Mouse (Mus musculus): ENCODE results near the gene Odf2l. TPM values are rescaled to one million over a fixed set of nuclear protein-coding genes. Genes with fewer than 3 reads are reported as not detected.

Gene Odf2l
- total RNA-seq (2021): 10 to 100 TPM; 17.1 to 22.7 TPM
- long read RNA-seq, experiment 1, partial matches to known transcripts: 1 of 5 reads
- long read RNA-seq, experiment 1, other reads (novel, unspliced or antisense): 3 of 5 reads
- long read RNA-seq, experiment 2, partial matches to known transcripts: 1 of 4 reads
- long read RNA-seq, experiment 2, other reads (novel, unspliced or antisense): 1 of 4 reads

DNA sequence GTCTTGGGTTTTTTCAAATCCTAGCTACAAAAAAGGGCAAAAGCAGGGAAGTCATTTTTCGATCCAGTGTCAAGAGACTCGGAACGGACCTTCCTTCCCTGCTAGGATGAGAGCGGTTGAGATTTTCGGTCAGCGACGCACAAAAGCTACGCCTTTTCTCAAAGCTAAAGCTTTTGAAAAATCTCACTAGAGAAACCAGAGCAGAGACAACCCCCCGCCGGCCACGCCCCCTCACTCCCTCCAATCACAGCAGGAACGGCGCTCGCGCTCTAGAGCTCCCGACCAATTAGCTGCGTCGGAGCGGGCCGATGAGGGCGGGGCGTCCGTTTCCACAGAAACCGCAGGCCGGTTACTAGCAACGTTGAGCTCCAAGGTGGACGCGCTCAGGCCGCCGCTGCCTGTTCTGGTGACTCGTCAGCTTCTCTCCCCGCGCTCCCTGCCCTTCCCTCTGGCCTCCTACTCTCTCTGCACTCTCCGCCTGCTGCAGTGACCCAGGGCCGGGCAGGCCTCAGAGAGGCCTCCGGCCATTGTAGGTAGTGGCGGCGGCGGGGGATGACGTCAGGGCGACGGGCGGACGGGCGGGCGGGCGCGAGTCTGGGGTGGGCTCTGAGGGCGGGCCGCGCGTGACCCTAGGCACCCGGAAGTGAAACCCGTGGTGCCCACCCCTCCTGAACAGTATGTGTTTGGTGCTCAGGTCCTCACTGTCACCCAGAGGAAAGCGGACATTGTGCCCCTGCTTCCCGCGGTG lies at the start of gene Odf2l:
TSS of gene Odf2l (plus strand) at position 335 of the 748 bp plus-strand sequence.
- peak; percentile 98 to 99 for DNase-seq (ENCODE audit: low spot score in 2 of 2)

DNA sequence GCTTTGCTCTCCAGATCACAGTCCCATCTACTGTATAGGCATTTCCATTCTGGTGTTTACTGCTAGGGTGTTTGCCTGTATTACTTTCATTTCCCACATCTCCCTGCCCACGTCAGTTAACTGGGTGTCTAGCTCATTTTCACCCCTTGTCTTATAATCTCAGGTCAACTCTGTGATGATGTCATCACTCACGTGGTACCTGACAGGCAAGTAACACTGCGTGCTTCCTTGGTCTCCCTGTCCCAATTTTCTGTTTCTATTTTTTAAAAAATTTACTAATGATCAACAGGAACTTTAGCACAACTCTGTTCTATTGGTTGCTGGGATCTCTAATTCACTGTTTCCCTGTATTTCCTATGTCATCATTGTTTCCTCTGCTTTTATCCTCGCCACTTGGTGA lies 49.4 kb upstream of the Odf2l start:
- DNase-seq (ENCODE audit: low spot score in 2 of 2): no peak

DNA sequence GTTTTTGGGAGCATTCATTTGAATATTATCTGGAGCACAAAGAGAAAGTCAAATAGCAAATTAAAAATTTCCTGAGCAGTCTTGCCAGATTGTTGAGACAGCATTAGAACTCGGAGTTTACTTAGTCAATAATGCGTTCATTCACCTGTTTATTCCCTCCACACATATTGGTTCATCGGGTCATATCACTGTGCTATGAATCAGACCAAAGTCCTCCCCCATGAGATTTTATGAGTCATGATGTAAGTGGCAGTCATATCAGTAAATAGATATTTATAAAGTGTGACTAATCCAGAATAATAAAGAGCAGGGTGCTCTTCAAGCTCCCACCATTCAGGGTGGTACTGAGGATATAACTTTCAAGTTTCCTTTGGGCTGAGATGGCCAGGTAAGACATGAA lies 46.0 kb upstream of the Odf2l start:
- no peak for DNase-seq (ENCODE audit: low spot score in 2 of 2)

DNA sequence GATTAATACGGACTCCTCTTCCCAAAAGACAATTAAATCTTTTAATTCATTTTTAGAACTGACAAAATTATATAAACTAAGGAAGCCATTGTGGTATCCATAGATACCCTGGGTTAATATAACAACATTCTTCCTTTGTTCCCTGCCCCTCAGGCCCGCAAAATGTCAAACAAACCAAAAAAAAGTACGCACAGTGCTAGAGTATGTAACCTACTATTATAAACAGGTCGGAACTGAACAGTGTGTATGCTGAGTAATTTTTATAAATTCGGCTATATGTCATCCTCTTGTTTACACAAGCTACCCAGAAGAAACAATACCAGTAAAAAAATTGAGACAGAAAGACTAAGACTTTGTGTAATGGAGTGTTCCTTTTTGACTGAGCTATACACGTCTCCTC lies 40.0 kb upstream of the Odf2l start:
- no peak for DNase-seq (ENCODE audit: low spot score in 2 of 2)

DNA sequence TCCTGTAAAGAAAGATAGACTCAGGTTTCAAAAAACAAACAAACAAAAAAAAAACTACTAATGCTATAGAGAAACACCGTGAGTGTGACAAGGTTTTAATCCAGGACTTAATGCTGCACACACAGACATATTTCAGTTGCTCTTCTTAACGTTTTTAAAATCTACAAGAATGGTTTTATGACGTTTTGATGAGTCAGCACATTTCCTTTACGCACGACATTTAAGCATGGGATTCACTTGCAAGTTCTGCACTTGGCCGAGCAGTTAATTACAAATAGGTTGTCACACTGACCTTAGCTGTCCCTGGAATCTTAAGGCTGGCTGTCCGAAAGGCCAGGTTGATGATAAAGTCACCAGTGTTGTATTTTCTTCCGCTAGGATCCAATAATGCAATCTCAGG lies 37.5 kb upstream of the Odf2l start:
- no peak for DNase-seq (ENCODE audit: low spot score in 2 of 2)

DNA sequence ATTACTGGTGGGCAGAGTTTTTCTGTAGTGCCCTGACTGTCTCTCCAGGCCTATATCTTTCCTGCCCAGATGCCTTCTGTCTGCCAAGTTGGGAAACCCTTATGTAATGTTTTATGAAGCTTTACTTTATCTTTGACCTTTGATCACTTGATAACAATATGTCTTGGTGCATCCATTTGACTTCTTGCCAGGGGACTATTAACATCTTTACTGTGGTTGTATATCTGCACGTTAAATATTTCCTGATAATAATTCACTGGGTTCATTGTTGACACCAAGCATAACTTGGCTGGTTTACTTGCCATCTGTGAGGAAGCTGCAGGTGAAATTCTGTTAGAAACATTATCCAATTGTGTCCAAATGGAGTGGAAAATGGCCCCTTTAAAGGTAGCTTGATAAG lies 35.3 kb upstream of the Odf2l start:
- DNase-seq (ENCODE audit: low spot score in 2 of 2): no peak

DNA sequence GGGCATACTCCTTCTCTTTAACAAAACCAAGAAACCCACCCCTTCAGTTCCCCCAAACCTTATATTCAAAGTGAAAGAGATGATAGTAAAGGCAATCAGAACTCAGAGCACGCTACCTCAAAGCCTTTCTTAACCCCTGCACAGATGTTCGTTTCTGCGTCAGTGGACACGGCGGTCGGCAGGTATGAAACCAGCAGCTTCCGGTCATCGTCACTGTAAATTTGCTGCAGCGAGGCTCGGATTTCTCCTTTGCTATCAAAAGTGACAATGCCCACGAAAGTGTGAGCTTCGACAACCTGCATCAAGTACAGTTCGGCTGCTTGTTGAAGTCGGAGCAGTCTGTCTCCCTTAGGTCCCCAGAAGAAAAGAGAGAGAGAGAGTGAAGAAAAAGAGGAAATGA lies 32.2 kb upstream of the Odf2l start:
- DNase-seq (ENCODE audit: low spot score in 2 of 2): no peak

DNA sequence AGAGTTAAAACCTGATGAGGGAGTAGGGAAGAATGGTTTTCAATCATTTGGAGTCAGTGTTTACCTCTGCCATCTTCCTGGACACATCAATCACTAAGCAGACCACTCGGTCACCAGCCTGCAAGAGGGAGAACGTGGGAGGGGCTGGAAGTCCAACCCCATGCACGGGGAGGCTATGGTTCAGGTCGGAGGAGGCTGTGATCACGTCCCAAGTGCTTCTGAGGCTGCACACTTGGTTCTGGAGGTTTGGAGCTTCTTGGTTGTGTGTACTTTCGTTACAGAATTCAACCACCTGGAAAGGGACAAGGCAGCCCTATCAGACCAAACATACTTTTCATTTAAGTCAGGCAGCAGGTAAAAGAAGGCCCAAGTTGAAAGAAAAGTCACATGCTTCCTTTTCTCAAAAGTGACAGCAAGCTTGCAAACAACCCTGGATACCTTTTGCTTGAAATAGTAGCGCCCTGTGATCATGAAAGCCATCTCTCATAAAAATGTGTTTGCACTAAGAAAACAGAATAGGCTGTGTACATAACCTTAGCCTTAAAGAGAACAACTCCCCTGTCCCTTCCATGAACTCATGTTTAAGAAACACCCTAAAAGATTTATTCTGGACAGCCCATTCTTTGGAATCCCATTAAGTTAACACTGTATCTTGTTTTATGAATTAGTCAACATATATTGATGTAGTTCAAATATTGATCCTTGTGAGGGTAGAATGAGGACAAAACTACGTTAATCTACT lies 30.4 kb upstream of the Odf2l start:
- DNase-seq (ENCODE audit: low spot score in 2 of 2): no peak

DNA sequence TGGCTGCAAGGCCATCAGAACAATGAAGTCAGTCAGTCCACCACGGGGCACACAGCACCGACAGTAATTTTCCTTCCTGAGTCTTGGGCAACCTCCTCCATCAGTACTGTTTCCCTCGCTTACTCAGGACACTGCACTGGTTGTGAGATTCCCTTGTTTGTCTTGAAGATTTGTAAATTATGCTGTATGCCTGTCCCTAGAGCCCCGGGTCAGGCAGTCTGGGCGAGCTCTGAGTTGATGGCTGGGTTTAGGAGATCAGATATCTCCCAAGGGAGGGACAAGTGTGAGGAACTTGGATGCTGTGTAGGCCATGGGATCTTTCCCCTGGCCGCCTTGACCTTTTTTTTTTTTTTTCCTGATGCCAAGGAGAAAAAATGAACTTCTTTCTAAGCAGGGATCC lies 19.1 kb upstream of the Odf2l start, which contains the start of gene Clca2:
TSS of gene Clca2 (minus strand) at position 153 of the 400 bp plus-strand sequence.
- no peak for DNase-seq (ENCODE audit: low spot score in 2 of 2)

DNA sequence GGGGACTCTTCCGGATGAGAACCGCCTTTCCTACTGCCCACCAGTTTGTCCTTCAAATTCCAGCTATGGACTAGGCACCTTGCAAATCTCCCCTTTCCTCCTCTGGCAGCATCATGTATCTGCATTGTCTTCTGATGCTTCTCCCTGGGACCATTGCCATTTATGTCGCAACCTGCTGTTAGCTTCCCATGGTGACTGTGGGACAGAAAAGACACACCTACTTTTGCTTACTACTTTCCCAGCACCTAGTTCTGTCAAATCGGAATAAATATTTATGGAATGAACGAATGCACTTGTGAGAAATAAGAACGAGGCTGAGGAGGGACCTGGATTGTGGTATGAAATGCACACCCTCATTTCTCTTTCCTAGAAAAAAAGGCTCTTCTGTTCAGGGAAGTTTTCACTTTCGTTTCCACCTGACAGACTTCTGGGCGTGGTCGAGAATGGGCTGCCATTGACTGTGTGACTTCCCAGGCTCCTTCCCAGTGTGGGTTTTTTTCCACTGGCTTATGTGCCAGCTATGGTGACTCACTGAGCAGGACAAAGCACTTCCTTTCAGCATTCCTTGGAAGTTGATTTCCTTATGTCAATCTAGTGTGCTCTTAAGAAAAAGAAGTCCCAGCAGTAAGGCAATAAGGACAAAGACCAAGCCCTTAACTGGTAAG lies 16.4 kb upstream of the Odf2l start:
- DNase-seq (ENCODE audit: low spot score in 2 of 2): no peak

DNA sequence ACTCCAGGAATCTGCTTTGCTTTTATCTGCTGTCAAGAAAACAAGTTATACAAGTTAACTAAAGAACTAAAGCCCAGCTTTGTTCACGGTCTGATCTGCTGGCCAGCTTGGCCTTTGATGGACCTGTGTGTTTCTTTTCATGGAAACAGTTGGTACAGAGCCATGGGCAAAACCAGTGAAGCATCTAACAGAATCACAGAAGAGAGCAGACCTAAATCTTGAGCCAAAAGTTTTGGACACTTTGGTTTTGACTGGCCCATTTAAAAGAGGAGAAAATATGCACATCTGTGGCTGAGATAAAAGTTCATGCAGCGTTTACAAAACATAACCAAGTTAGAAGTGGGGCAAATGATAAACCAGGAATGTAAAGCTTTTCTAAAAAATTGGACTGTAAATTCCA lies 15.1 kb upstream of the Odf2l start:
- no peak for DNase-seq (ENCODE audit: low spot score in 2 of 2)

DNA sequence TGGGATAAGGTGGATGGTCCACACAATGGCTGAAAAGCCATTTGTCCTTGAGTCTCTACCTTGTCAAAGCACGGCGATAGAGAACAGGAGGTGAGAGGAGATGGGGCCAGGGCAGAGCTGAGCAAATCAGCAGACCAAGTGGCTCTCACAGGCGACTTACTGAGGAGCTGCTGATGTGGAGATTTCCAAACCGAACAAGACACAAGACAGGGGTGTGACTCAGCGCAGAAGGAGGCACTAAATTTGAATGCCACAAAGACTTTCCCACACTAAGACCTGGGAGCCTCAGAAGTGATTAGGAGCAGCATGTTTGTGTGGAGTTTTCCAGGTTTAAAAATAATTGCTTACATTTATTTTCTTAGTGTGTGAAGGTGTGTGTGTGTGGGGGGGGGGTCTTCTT lies 14.6 kb upstream of the Odf2l start:
- no peak for DNase-seq (ENCODE audit: low spot score in 2 of 2)

DNA sequence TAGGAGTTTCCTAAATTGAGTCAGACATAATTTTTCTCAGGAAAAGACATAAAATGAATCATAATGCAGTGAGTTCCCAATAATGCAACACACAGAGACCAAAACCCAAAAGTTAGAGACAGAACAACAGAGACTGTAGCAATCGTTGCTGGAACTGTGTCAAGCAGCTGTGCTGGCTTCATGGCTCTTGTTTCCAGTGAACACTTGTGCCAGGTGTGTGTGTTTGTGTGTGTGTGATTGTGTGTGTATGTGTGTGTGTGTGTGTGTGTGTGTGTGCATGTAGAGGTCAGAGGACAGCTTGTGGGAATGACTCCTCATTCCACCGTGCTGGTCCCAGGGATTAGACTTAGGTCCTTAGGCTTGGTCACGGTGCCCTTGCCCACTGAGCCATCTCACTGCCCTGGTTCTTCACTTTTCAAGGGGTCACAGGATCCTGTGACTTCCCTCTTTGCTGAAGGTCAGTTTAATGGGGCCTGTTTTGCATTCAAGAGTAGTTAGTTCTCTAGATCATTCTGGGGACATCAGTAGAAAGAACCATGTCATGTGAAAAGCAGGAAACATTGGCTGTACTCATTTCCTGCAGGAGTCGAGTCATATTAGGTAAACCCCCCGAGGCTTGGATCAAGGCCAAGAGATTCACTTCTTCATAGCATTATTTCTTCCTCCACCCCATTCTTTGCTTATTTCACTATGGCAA lies 13.2 kb upstream of the Odf2l start:
- DNase-seq (ENCODE audit: low spot score in 2 of 2): no peak

DNA sequence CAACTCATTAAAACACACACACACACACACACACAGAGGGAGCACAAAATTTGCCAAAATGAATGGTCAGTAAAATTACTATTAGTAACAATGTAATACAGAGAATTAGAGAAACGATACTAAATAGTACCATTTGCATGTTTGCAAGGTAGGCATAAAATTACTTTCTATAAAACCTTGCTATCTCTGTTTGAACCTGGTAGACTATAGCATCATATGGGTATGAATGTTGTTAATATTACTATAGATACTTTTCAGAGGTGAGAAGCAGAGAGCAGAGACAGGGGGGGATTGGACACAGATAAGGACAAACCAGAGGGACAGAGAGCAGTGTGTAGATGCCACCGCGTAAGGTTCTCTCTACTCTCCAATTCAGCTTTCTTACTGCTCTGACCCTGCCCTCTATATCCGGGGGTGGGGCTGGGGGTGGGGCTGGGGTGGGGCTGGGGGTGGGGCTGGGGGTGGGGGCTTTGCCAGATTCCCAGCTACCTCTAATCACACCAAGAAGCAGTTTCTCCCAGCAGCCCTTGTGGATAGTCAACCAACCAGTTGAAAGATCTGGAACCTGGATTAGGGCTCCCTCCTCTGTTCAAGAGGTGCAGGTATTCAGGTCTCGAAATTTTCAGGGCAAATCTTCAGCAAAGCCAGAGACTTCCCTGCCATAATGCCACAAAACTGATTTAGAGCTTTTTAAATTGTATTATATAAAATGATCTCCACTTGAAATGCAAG lies 12.4 kb upstream of the Odf2l start:
- no peak for DNase-seq (ENCODE audit: low spot score in 2 of 2)

DNA sequence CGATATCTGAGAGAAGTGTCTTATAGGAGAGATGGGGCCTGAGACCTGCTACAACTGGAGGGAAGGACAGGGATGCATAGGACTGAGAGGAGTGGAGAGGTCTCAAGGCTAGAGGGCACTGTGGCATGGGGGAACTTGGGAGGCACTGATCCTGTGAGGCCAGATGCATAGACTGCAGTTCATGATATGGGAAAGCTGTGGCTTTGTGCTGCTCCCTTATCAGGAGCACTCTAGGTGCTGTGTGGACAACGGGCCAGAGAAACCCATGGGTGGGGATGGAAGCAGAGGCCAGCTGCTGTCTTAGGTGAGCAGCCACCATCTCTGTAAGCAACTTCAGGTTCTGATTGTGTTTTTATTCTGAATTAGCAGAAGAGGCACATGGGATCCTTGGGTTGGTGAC lies 3.2 kb upstream of the Odf2l start:
- no peak for DNase-seq (ENCODE audit: low spot score in 2 of 2)

DNA sequence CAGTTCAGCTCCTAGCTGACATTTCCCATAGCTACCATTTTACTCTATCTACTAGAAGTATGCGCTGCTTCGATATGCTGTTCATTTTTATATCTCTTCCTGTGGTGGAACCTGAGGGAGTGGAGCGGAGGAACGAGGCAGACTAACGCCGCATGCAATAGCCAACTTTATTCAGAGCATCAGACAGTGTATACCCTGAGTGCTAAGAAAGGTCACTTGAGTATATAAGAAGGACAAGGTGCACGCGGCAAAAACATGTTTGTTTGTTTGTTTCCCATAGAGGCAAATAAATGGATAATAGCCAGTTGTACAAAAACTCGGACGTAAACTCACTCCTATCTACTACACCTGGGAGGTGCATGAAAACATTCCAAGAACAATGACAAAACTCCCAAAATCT lies 751 bp upstream of the Odf2l start:
- no peak for DNase-seq (ENCODE audit: low spot score in 2 of 2)

DNA sequence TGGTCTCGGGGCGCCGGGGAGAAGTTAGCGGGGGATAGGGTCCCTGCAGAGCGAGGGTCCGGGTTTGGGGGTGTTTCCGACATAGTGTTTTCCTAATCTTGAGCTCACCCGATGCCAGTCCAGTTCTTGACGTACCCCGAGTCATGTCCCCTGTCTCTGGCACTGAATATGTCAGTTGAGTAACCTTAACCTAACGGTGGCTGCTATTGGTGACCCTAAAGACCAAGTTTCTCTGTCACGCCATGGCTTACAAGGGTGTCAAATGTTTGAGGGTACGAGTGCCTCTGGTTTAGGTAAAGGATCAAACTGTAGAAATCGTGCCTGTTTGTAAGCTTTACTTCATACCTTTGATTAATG lies 592 bp downstream of the Odf2l start:
- no peak for DNase-seq (ENCODE audit: low spot score in 2 of 2)

DNA sequence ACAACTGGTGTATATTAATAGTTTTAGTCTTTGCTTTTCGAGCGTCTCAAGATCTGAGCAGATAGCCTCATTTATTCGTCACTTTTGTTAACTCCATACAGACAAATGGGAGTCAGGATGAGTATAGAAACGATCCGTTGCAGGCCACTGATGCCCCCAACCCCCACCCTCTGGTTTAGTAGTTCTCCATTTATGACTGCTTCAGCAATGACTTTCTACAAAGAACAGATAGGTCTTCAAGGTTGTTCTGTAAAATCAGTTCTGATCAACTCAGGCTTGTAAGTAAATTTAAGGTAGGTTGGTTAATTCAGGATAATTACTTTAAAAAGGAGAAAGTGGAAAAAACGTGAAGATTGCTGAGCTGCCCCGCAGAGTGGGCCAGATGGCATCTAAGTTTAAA lies 1.0 kb downstream of the Odf2l start:
- DNase-seq (ENCODE audit: low spot score in 2 of 2): peak in 1 of 2 experiments; percentile 11

DNA sequence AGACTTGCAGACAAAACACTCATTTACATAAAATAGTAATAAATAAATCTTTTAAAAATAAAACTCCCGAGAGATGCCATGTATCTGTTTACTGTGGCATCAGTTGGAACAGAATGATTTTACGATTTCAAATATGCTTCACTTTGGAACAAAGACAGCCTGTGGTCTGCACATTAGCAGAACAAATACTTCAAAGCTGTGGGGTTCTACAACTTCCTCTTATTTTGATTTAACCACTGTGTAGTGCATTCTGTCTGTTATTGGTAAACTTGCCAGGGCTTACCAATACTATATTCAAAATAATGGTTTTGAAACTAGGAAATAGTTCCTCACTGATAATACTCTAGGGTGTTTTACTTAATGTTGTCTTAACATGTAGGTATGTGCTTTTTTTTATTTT lies 8.2 kb downstream of the Odf2l start:
- DNase-seq (ENCODE audit: low spot score in 2 of 2): no peak

DNA sequence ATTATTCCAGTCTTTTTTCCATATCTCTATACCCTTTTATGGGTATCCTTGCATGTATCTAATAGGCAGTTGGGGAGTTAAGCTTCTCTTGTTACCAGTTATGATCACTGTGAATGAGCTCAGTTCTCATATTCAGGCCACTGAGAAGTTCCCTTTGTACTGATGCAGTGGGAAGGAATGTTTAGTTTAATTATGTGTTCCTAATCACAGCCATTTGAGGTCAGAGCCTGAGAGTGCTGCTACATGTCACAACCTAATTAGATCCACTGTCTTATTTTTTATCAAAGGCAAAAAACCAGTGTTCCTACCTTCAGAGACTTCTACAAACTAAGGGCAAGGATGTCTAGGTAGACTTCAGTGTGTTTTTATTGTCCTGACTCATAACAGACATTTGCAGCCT lies 11.0 kb downstream of the Odf2l start:
- DNase-seq (ENCODE audit: low spot score in 2 of 2): no peak
